Mouse (Mus musculus) C2C12 (cell line): ENCODE data around the gene Cct6b. TPM values are rescaled to one million over a fixed set of nuclear protein-coding genes. Genes with fewer than 3 reads are reported as not detected.
A peak's percentile ranks its signal among the peaks of the same experiment; 100 is the strongest.

ENCODE experiments used
- H3K27me3 ChIP-seq: one replicate; pipeline ENCODE4 v1.6.1; 2011; ENCODE audit not compliant: control insufficient read depth, insufficient read depth, insufficient read length
- H3K36me3 ChIP-seq: one replicate; pipeline ENCODE4 v1.6.1; 2011; ENCODE audit not compliant: control insufficient read depth, insufficient read depth
- H3K4me3 ChIP-seq: one replicate; pipeline ENCODE4 v1.5.1; 2011; ENCODE audit warnings: mild to moderate bottlenecking, control low read depth; ENCODE audit not compliant: poor library complexity, insufficient read depth, severe bottlenecking
- H3K79me2 ChIP-seq: one replicate; pipeline ENCODE4 v1.6.1; 2011; ENCODE audit not compliant: control insufficient read depth, insufficient read depth
- H3K79me3 ChIP-seq: one replicate; pipeline ENCODE4 v1.6.1; 2011; ENCODE audit warnings: low read depth, control low read depth
- H3ac ChIP-seq: one replicate; pipeline ENCODE3; 2011; ENCODE audit warnings: low read depth; ENCODE audit not compliant: control insufficient read depth, insufficient read length
- CEBPB ChIP-seq: IDR thresholded peaks from one replicate; pipeline ENCODE4 v1.6.1; 2011; ENCODE audit warnings: low read depth, mild to moderate bottlenecking, control low read depth, moderate library complexity
- CTCF ChIP-seq: IDR thresholded peaks from one replicate; pipeline ENCODE4 v1.5.1; 2011; ENCODE audit not compliant: control insufficient read depth, insufficient read depth, insufficient read length
- FOSL1 ChIP-seq: IDR thresholded peaks from one replicate; pipeline ENCODE4 v1.8.0; 2011; ENCODE audit warnings: mild to moderate bottlenecking, low read length; ENCODE audit not compliant: poor library complexity, insufficient read depth, severe bottlenecking
- MAX ChIP-seq: IDR thresholded peaks from one replicate; pipeline ENCODE4 v1.6.1; 2011; ENCODE audit warnings: mild to moderate bottlenecking, control low read depth
- MYOD1 ChIP-seq: IDR thresholded peaks from one replicate; pipeline ENCODE4 v1.6.1; 2011; ENCODE audit warnings: low read depth; ENCODE audit not compliant: control insufficient read depth, insufficient read length
- MYOG ChIP-seq: IDR thresholded peaks from one replicate; pipeline ENCODE4 v1.6.1; 2011; ENCODE audit not compliant: control insufficient read depth, insufficient read length; ENCODE audit errors: extremely low read depth
- USF1 ChIP-seq: IDR thresholded peaks from one replicate; pipeline ENCODE4 v1.6.1; 2011; ENCODE audit warnings: low read depth, mild to moderate bottlenecking, control low read depth, moderate library complexity
- long read RNA-seq, 2 experiments: library from polyadenylated mRNA; unstranded; transcript quantifications; one replicate each; pipeline ENCODE4 v2.0.0; 2019 to 2020
- polyA plus RNA-seq: library from polyadenylated mRNA; unstranded; fragments of >200 nt; fragmentation: generic; extraction: Trizol; gene quantifications from one replicate; pipeline ENCODE4 v1.2.1, GENCODE M21; 2012; ENCODE audit warnings: missing spikeins

The Cct6b gene
- 0.08 TPM for polyA plus RNA-seq
- long read RNA-seq, experiment 1, partial matches to known transcripts: 1 of 1 reads
- long read RNA-seq, experiment 1, other reads (novel, unspliced or antisense): 0 of 1 reads
- long read RNA-seq, experiment 2: 0 reads

DNA sequence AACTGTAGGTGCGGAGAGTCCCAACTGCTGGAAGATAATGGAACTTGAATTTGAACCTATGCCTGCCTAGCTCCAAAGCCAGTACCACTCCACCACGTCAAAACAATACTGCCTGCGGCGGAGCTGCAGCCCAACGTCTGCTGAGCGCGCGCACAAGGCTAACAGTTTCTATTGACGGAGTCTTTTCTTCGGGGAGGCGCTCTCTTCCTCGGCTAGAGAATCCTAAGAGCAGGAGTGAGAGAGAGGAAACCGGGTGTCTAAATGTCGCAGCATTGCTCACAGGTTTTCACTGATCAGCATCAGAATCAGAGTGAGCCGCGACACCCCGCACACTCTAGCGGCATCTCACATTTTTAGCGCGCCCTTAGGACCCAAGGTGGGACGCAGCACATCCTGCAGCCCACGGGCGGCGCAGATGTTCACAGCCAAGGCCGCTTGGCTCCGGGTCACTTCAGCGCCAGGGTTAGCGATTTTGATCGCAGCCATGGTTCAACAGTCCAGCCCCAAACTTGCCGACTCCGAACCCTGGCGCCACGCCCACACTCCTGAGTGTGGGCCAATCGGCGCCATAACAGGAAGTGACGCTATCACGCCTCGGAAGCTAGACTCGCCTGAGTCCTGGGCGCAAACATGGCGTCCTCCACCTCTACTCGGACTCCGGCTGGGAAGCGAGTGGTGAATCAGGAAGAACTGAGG lies at the start of gene Cct6b, which contains the start of gene Zfp830:
Cct6b (minus strand) TSS at position 580 of the 696 bp plus-strand sequence.
Zfp830 (plus strand) TSS at position 604 of the 696 bp plus-strand sequence.
- Histone ChIP-seq H3ac (peak within 1 kb of the TSS; percentile 93), H3K4me3 (peak within 1 kb of the TSS; percentile 99), H3K79me2 (peaks cover 36% of the 10 kb centered on the region), H3K79me3 (peaks cover 30% of the 10 kb centered on the region), H3K27me3 (peaks cover 6% of the 10 kb centered on the region), H3K36me3 (peaks cover 21% of the 10 kb centered on the region)
- no peak for TF ChIP-seq FOSL1
- no peak for TF ChIP-seq CTCF
- TF ChIP-seq MAX: no peak
- TF ChIP-seq MYOD1: no peak
- TF ChIP-seq USF1: no peak
- no peak for TF ChIP-seq MYOG
- TF ChIP-seq CEBPB: no peak

DNA sequence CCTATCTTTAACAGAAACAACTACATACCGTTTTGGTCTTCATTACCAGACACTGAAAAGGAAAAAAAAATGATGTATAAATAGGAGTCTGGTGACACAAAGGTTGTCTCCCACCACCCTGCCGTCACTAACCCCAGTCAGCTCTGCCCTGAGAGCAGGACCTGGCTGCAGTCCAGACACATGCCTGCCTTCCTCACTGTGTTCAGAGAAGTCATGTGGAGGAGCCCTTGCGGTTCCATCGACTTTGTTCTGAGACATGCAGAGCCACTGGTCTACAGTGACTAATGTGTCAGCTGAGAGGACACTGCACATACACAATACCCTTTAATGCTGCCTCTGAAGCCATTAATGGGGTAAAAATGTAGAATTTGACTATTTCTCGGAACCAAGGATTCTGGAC lies 44.4 kb upstream of the Cct6b start:
- peaks cover 16% of the 10 kb centered on the region for H3K36me3 ChIP-seq
- no peaks in the 10 kb centered on the region for H3K79me2 ChIP-seq
- H3K27me3 ChIP-seq: no peaks in the 10 kb centered on the region
- H3ac ChIP-seq: no peak overlapping the region
- no peak overlapping the region for H3K4me3 ChIP-seq
- TF ChIP-seq MAX: no peak
- no peak for TF ChIP-seq FOSL1
- TF ChIP-seq CTCF: no peak
- TF ChIP-seq CEBPB: no peak
- no peak for TF ChIP-seq MYOG
- no peak for TF ChIP-seq MYOD1
- TF ChIP-seq USF1: no peak
- H3K79me3 ChIP-seq: no peaks in the 10 kb centered on the region

DNA sequence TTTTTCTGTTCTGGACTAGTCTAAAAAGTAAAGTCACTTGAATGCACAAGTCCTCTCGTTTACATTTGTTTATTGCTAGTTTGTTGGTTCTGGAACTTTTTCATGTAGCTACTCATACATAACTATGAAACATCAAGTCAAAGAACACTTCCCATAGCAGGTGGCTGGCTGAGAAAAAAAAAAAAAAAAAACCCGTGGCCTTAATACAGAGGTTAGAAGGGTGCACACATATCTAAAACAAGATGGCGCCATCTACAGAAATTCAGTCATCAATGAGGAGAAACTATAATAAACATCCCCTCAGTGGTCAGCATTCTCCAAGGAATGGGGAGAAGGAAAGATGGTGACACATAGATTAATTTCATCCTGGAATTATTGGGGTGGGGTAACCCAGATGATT lies 43.2 kb upstream of the Cct6b start:
- H3K27me3 ChIP-seq: no peaks in the 10 kb centered on the region
- no peak overlapping the region for H3ac ChIP-seq
- H3K4me3 ChIP-seq: no peak overlapping the region
- no peaks in the 10 kb centered on the region for H3K79me3 ChIP-seq
- no peaks in the 10 kb centered on the region for H3K79me2 ChIP-seq
- peaks cover 25% of the 10 kb centered on the region for H3K36me3 ChIP-seq
- TF ChIP-seq MYOD1: no peak
- TF ChIP-seq CEBPB: no peak
- TF ChIP-seq USF1: no peak
- no peak for TF ChIP-seq MAX
- no peak for TF ChIP-seq FOSL1
- TF ChIP-seq MYOG: no peak
- TF ChIP-seq CTCF: no peak

DNA sequence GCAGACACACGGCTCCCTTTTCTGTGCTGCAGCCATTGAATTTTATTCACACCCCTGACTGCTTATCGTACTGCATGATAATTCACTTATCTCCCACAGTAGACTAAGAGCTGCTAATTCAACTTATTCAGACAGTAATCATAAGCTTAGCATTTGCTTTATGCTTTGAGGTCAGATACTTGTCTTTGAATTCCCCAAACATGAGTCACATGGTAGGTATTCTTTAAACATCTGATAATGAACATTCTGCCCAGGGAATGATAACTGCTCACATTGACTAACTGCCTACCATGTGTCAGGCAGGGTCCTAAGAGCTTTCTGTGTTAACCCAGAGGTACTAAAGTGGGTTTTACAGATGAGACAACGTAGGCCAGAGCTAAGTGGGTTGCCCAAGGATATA lies 42.5 kb upstream of the Cct6b start:
- TF ChIP-seq CEBPB: no peak
- no peak for TF ChIP-seq CTCF
- TF ChIP-seq MAX: no peak
- TF ChIP-seq USF1: no peak
- no peak for TF ChIP-seq MYOG
- TF ChIP-seq MYOD1: no peak
- TF ChIP-seq FOSL1: no peak
- no peak overlapping the region for H3K4me3 ChIP-seq
- peaks cover 32% of the 10 kb centered on the region for H3K36me3 ChIP-seq
- H3ac ChIP-seq: no peak overlapping the region
- H3K27me3 ChIP-seq: no peaks in the 10 kb centered on the region
- H3K79me2 ChIP-seq: no peaks in the 10 kb centered on the region
- no peaks in the 10 kb centered on the region for H3K79me3 ChIP-seq

DNA sequence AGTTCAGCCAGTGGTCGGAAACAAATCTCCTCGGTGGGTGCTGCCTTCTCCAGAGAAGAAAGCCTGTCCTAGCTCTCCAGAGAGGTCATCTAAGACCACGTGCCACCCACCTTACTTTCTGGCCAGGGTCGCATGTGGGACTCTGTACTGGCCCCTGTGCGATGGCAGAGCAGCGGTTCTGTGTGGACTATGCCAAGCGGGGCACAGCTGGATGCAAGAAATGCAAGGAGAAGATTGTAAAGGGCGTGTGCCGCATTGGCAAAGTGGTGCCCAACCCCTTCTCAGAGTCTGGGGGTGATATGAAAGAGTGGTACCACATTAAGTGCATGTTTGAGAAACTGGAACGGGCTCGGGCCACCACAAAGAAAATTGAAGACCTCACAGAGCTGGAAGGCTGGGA lies 19.3 kb upstream of the Cct6b start:
- H3K27me3 ChIP-seq: no peaks in the 10 kb centered on the region
- peaks cover 23% of the 10 kb centered on the region for H3K79me3 ChIP-seq
- H3K4me3 ChIP-seq: no peak overlapping the region
- H3K79me2 ChIP-seq: peaks cover 66% of the 10 kb centered on the region
- H3K36me3 ChIP-seq: peaks cover 51% of the 10 kb centered on the region
- no peak overlapping the region for H3ac ChIP-seq
- TF ChIP-seq MYOG: no peak
- TF ChIP-seq USF1: no peak
- no peak for TF ChIP-seq MYOD1
- no peak for TF ChIP-seq CTCF
